Mouse (Mus musculus): Measurements from ENCODE around the gene Rmnd1.

The Rmnd1 gene

GRCm38 (mm10) chr10:4390550-4390949 lies 41.6 kb downstream of the Rmnd1 start:
- no peak for DNase-seq

GRCm38 (mm10) chr10:4389461-4390112 lies 42.6 kb downstream of the Rmnd1 start:
- DNase-seq: no peak

GRCm38 (mm10) chr10:4389036-4389435 lies 43.2 kb downstream of the Rmnd1 start:
- DNase-seq: no peak

GRCm38 (mm10) chr10:4388384-4388745 lies 43.8 kb downstream of the Rmnd1 start:
- peak; percentile 51 for DNase-seq

GRCm38 (mm10) chr10:4387701-4388383 lies 44.3 kb downstream of the Rmnd1 start, which contains the start of gene Zbtb2:
Zbtb2 (minus strand) TSS chr10:4388108.
- DNase-seq: peak; percentile 72

- peak; percentile 96 for DNase-seq
Observed at GRCm38 (mm10) chr10:4386609-4387591, 45.3 kb downstream of the Rmnd1 start.

GRCm38 (mm10) chr10:4384244-4384643 lies 47.9 kb downstream of the Rmnd1 start:
- no peak for DNase-seq

- DNase-seq: no peak
Observed at GRCm38 (mm10) chr10:4380748-4381147, 51.4 kb downstream of the Rmnd1 start.

- no peak for DNase-seq
Observed at GRCm38 (mm10) chr10:4376931-4377330, 55.3 kb downstream of the Rmnd1 start.

- no peak for DNase-seq
Observed at GRCm38 (mm10) chr10:4376461-4376860, 55.7 kb downstream of the Rmnd1 start.

GRCm38 (mm10) chr10:4375267-4375666 lies 56.9 kb downstream of the Rmnd1 start:
- no peak for DNase-seq

- no peak for DNase-seq
Observed at GRCm38 (mm10) chr10:4374734-4375133, 57.5 kb downstream of the Rmnd1 start.

- no peak for DNase-seq
Observed at GRCm38 (mm10) chr10:4374239-4374638, 57.9 kb downstream of the Rmnd1 start.

GRCm38 (mm10) chr10:4373558-4373957 lies 58.6 kb downstream of the Rmnd1 start:
- DNase-seq: no peak

- DNase-seq: no peak
Observed at GRCm38 (mm10) chr10:4372011-4372410, 60.2 kb downstream of the Rmnd1 start.

- DNase-seq: no peak
Observed at GRCm38 (mm10) chr10:4370105-4370504, 62.1 kb downstream of the Rmnd1 start.

- DNase-seq: no peak
Observed at GRCm38 (mm10) chr10:4364618-4365017, 67.6 kb downstream of the Rmnd1 start.

- DNase-seq: no peak
Observed at GRCm38 (mm10) chr10:4357435-4357834, 74.8 kb downstream of the Rmnd1 start.

- no peak for DNase-seq
Observed at GRCm38 (mm10) chr10:4356640-4357039, 75.5 kb downstream of the Rmnd1 start.

GRCm38 (mm10) chr10:4355882-4356451 lies 76.2 kb downstream of the Rmnd1 start:
- DNase-seq: no peak

GRCm38 (mm10) chr10:4354371-4355260 lies 77.6 kb downstream of the Rmnd1 start:
- no peak for DNase-seq

Data from kidney, adult 11 months (tissue).